Mouse (Mus musculus) lung, postnatal 0 days (tissue): ENCODE measurements around the gene Rdh13. TPM values are rescaled to one million over a fixed set of nuclear protein-coding genes. Genes with fewer than 3 reads are reported as not detected.

Experiments used
- ATAC-seq: fragments of 200-750 bp; cut with Nextera tagmentation; 2 replicates; pipeline ENCODE4 v1.8.0; 2017; ENCODE audit warnings: moderate library complexity
- DNase-seq: peaks from one replicate; pipeline ENCODE4 v3.0.0-alpha.2; 2016; ENCODE audit warnings: low spot score
- H3K27ac ChIP-seq: fragments of 300-500 bp; sonication (generic); 2 replicates; pipeline ENCODE4 v1.5.1; 2014; ENCODE audit warnings: antibody characterized with exemption, mild to moderate bottlenecking, low read length, mixed read lengths
- H3K27me3 ChIP-seq: fragments of 300-500 bp; sonication (generic); replicated peaks from 2 replicates; pipeline ENCODE4 v1.6.1; 2014; ENCODE audit warnings: low read length, mixed read lengths; ENCODE audit not compliant: insufficient read depth
- H3K36me3 ChIP-seq: fragments of 300-500 bp; sonication (generic); 2 replicates; pipeline ENCODE4 v1.6.1; 2014; ENCODE audit warnings: low read length, mixed read lengths; ENCODE audit not compliant: insufficient read depth
- H3K4me1 ChIP-seq: fragments of 300-500 bp; sonication (generic); 2 replicates; pipeline ENCODE4 v1.6.1; 2014; ENCODE audit warnings: antibody characterized with exemption, low read depth, low read length, mixed read lengths; ENCODE audit not compliant: insufficient read depth
- H3K4me2 ChIP-seq: fragments of 300-500 bp; sonication (generic); replicated peaks from 2 replicates; pipeline ENCODE4 v1.6.1; 2014; ENCODE audit warnings: low read depth, mild to moderate bottlenecking, low read length, moderate library complexity, mixed read lengths
- H3K4me3 ChIP-seq: fragments of 300-500 bp; sonication (generic); 2 replicates; pipeline ENCODE4 v1.5.1; 2014; ENCODE audit warnings: low read depth, low read length
- H3K9ac ChIP-seq: fragments of 300-500 bp; sonication (generic); replicated peaks from 2 replicates; pipeline ENCODE4 v1.6.1; 2014; ENCODE audit warnings: low read depth, mild to moderate bottlenecking
- H3K9me3 ChIP-seq: fragments of 300-500 bp; sonication (generic); 2 replicates; pipeline ENCODE4 v1.6.1; 2016; ENCODE audit warnings: low read length, mixed read lengths
- CTCF ChIP-seq: IDR thresholded peaks from 2 replicates; pipeline ENCODE4 v1.5.1; 2016; ENCODE audit warnings: antibody characterized with exemption, mild to moderate bottlenecking
- EP300 ChIP-seq: IDR thresholded peaks from 2 replicates; pipeline ENCODE4 v1.6.1; 2016; ENCODE audit warnings: antibody characterized with exemption, mild to moderate bottlenecking, control low read depth
- WGBS: fragments of 180-500 bp; shearing (Covaris S2); extraction: QIAGEN DNeasy Blood & Tissue Kit; methylation state at CpG from one replicate; pipeline ENCODE4 v1.1.7; 2014; 5-methylcytosine and 5-hydroxymethylcytosine counted together
- polyA plus RNA-seq: library from polyadenylated mRNA; unstranded; fragments of >200 nt; fragmentation: Nextera tagmentation; extraction: Ambion mirVana; gene quantifications from 2 replicates; pipeline ENCODE4 v1.2.1, GENCODE M21; 2015

Gene Rdh13
- polyA plus RNA-seq, 1 experiment from 2014 or later = 17.4 TPM

DNA sequence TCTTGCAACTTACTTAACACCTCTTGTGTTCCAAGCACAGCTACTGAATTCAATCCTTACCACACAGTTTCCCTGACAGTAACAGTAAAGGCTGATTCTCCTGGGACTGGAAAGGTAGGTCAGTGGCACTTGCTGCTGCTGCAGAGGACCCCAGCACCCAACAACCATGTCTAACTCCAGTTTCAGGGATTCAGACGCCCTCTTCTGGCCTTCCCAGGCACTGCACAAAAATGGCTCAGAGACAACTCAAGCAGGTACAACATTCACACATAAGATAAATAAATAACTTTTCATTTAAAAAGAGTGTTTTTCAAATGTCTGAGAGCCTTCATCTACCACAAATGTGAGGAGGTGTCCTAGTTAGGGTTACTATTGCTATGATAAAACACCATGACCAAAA lies 1.7 kb upstream of the Rdh13 start:
- peaks cover under 1% of the 10 kb centered on the region; the same call in 1 of the 2 replicates for H3K4me1 ChIP-seq
- H3K4me3 ChIP-seq = no peak overlapping the region
- 0% methylated on average over 1 of the region's 1 CpGs for WGBS
- H3K36me3 ChIP-seq = no peaks in the 10 kb centered on the region
- H3K9me3 ChIP-seq = no peaks in the 10 kb centered on the region
- TF ChIP-seq EP300 (no peak), CTCF (peak; percentile 53)
- H3K9ac ChIP-seq = no peak overlapping the region
- no peak overlapping the region for H3K4me2 ChIP-seq
- no peaks in the 10 kb centered on the region for H3K27me3 ChIP-seq
- no peak for DNase-seq
- no peak overlapping the region for H3K27ac ChIP-seq
- no peak for ATAC-seq

DNA sequence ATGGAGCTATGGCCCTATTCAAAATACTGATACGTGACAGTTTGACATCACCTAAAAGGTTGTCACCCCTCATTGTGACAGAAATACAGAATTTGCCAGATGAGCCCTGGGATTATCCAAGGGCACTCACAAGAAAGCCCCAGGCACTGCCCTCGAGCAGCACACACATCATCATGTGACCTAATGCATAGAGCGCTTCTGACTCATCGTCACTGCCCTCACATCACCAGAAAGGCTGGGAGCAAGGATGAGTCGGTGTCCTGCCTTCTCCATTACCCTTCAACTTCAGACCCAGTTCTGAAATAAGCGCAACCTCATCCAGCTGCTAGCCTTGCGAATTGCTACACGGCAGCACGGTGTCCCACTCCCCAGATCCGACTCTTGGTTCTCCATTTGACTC lies 4.9 kb downstream of the Rdh13 start:
- TF ChIP-seq CTCF (no peak), EP300 (no peak)
- H3K4me2 ChIP-seq = no peak overlapping the region
- H3K4me1 ChIP-seq = no peaks in the 10 kb centered on the region
- H3K4me3 ChIP-seq = no peak overlapping the region
- ATAC-seq (no peak), DNase-seq (no peak)
- H3K27me3 ChIP-seq = no peaks in the 10 kb centered on the region
- no peaks in the 10 kb centered on the region for H3K9me3 ChIP-seq
- no peaks in the 10 kb centered on the region for H3K36me3 ChIP-seq
- WGBS = 93% methylated on average over 10 of the region's 10 CpGs
- H3K27ac ChIP-seq = no peak overlapping the region
- no peak overlapping the region for H3K9ac ChIP-seq

DNA sequence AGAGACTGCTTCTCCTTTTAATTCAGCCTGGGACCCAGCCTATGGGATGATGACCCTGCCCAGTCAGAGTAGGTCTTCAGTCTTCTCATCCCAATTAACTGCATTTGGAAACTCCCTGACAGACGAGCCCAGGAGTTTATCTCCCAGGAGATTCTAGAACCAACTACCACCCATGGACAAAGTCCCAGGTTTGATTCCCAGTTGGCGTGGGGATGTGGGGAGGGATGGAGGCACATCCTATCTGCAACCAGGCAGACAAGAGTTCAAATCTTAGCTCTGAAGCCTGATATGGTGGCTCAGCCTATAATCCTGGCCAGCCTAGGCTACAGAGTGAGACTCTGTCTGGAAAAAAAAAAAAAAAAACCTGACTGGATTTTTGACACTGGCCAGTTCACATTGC lies 7.7 kb downstream of the Rdh13 start:
- Histone ChIP-seq H3K36me3 (0 out of 2 replicates have a peak, but pooled peaks cover 4% of the 10 kb centered on the region), H3K4me1 (no peaks in the 10 kb centered on the region), H3K27me3 (no peaks in the 10 kb centered on the region), H3K9me3 (no peaks in the 10 kb centered on the region), H3K27ac (no peak overlapping the region), H3K4me3 (no peak overlapping the region), H3K9ac (no peak overlapping the region), H3K4me2 (no peak overlapping the region)
- DNase-seq = no peak
- 82% methylated on average over 2 of the region's 2 CpGs for WGBS
- ATAC-seq = no peak
- no peak for TF ChIP-seq CTCF
- TF ChIP-seq EP300 = no peak

GRCm38 (mm10) chr7:4432026-4432425 lies 13.4 kb downstream of the Rdh13 start:
- Histone ChIP-seq H3K27me3 (no peaks in the 10 kb centered on the region), H3K27ac (no peak overlapping the region), H3K9me3 (no peaks in the 10 kb centered on the region), H3K4me1 (no peaks in the 10 kb centered on the region), H3K4me2 (no peak overlapping the region), H3K9ac (no peak overlapping the region), H3K4me3 (no peak overlapping the region), H3K36me3 (0 out of 2 replicates have a peak, but pooled peaks cover 8% of the 10 kb centered on the region)
- no peak for DNase-seq
- no peak for TF ChIP-seq CTCF
- no peak for TF ChIP-seq EP300
- WGBS = 84% methylated on average over 8 of the region's 8 CpGs
- no peak for ATAC-seq

DNA sequence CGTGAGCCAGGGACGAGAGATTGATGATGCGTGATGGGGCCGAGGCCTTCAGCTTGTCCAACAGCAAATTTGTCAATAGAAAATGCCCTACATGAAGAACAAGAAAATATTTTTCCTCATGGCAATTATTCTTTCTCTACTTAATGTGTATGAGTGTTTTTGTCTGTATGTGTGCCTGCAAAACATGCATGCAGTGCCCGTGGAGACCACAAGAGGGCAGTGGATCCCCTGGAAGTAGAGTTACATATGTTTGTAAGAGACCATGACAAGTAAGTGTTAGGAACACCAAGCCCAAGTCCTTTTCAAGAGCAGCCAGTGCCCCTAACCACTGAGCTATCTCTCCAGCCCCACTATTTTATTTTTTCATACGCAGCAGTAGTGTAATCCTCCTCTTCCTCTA lies 13.9 kb downstream of the Rdh13 start:
- TF ChIP-seq CTCF (peak; percentile 93), EP300 (no peak)
- Histone ChIP-seq H3K36me3 (0 out of 2 replicates have a peak, but pooled peaks cover 8% of the 10 kb centered on the region), H3K4me2 (no peak overlapping the region), H3K4me1 (no peaks in the 10 kb centered on the region), H3K4me3 (no peak overlapping the region), H3K27me3 (no peaks in the 10 kb centered on the region), H3K27ac (no peak overlapping the region), H3K9ac (no peak overlapping the region), H3K9me3 (no peaks in the 10 kb centered on the region)
- ATAC-seq = peak; percentile 42; the same call in 1 of the 2 replicates
- DNase-seq = peak; percentile 82
- WGBS = 78% methylated on average over 6 of the region's 6 CpGs

DNA sequence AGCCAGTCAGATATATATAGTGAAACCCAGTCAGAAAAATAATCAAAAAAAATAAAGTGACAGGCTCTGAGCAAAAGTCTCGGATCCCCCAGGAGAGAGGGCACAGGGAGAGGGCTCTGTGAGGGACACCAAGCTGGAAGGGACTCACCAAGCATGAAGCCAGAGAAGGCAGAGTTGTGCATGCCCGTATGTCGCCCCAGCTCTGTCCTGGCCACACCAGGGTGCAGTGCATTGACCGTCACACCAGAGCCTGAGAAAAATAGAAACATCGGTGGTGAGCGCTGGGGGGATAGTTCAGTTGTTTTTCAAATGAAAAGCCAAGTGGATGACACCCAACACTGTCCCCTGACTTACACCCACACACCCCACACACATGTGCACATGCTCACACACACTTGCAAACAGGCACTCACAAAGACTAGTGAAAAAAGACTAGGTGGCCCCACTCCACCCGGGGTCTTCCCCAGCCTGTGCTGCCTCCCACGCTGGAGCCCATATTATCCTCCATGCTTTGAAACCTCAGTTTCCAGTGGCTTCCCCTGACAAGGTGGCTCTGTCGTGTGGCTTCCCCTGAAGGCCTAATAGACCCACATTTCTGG lies 15.1 kb downstream of the Rdh13 start:
- Histone ChIP-seq H3K4me2 (no peak overlapping the region), H3K9ac (no peak overlapping the region), H3K36me3 (peaks cover 12% of the 10 kb centered on the region; the same call in 1 of the 2 replicates), H3K9me3 (no peaks in the 10 kb centered on the region), H3K27ac (no peak overlapping the region), H3K4me1 (no peaks in the 10 kb centered on the region), H3K27me3 (no peaks in the 10 kb centered on the region), H3K4me3 (no peak overlapping the region)
- no peak for DNase-seq
- ATAC-seq = no peak
- WGBS = 93% methylated on average over 9 of the region's 9 CpGs
- no peak for TF ChIP-seq EP300
- TF ChIP-seq CTCF = no peak
